Mouse (Mus musculus): ENCODE measurements around the gene Tes3-ps. TPM values are rescaled to one million over a fixed set of nuclear protein-coding genes. Genes with fewer than 3 reads are reported as not detected.

The Tes3-ps gene
- polyA plus RNA-seq, 1 experiment = 0.07 TPM

DNA sequence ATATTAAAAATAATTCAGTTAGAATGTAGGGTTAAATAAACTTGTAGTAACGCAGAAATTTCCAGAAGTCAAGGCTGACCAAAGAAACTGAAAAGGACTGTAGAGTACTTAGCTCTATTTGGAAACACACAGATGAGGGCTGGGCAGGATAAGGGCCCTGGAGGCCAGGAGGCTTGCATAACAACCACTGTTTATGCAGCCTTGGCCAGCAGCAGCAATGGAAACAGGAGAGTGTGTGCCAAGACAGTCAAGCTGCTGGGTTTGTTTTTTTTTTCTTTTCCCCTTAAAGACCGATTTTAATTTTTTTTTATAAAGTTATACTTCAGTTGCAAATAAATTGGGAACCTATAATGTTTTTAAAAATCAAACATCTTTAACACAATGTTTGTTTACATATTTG is 13.1 kb upstream of the Tes3-ps start:
- no peak for DNase-seq (ENCODE audit: low read depth, low spot score)
- WGBS = 51% methylated on average over 2 of the region's 2 CpGs

DNA sequence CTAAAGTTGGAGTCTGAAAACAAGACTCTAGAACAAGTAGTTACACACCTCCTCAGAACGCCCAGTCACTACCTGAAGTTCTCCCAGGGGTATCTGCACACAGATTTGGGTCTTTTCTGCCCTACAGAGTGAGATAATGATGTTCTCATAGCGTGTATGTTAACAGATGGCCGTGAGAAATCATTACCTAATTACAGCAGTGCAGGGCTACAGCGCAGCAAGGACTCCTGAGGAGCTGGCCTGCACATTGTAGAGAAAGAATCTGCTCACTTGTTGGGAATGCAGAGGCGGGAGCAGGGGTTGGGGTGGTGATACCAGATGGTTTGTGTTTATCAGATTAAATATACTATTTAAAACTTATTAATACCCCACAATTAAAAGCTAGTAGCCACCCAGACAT is 12.6 kb upstream of the Tes3-ps start:
- WGBS = 61% methylated on average over 5 of the region's 5 CpGs
- DNase-seq (ENCODE audit: low read depth, low spot score) = no peak

DNA sequence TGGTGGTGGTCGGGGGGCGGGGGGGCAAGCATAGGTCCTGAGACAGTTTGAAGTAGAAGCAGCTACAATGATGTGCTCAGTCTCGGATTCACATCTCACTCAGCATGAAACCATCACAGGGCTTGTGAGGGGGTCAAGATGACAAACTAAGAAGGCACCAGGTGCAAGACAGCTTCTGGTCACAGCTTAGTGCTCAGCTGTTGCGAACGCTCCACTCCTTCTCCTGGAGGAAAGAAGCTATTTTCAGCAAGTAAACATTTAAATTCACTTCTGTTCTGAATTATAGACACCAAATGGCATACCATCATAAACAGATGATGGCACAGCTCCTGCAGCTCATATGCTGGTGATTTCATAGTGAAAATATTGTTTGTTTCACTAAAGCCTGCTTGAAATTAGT is 7.7 kb upstream of the Tes3-ps start:
- 63% methylated on average over 5 of the region's 5 CpGs for WGBS
- no peak for DNase-seq (ENCODE audit: low read depth, low spot score)

DNA sequence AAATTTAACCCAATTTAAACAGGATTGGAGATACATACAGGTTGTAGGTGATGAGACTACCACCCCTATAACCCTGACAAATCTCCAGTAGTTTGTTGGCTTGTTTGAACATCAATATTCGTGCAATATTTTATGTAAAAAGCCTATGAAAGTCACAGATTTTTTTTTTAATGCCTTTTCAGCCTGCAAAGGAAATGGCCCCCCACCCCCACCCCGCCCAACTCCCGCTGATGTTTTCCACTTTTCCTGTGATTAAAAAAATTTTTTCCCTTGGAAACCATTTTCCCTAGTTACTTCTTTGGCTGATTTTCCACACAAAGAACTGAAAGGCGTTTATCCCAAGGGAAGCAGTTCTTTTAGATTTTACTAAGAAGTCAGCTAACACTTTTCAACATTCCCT is 11.4 kb downstream of the Tes3-ps start, which contains the start of gene Ecm2:
Ecm2 (plus strand) TSS at position 301 of the 400 bp plus-strand sequence.
- DNase-seq (ENCODE audit: low read depth, low spot score) = no peak
- 59% methylated on average over 4 of the region's 4 CpGs for WGBS

DNA sequence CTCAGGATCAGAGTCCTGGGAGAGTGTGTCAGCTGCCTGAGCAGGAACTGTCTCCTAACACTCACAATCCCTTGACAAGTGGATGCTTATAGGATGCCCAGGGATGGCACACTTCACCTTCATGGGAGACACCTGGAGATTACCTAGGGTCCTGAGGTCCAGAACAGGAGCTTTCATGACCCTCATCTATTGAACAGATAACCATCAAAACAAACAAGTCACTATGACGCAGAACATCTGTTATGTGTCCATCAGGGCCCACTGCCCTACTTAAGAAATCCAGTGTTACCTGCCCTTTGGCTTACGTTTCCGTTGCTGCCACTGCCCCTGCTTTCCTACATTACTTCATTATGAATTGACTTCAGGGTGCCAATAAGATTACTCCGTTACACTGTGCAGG is 12.7 kb downstream of the Tes3-ps start:
- 82% methylated on average over 4 of the region's 4 CpGs for WGBS
- no peak for DNase-seq (ENCODE audit: low read depth, low spot score)

DNA sequence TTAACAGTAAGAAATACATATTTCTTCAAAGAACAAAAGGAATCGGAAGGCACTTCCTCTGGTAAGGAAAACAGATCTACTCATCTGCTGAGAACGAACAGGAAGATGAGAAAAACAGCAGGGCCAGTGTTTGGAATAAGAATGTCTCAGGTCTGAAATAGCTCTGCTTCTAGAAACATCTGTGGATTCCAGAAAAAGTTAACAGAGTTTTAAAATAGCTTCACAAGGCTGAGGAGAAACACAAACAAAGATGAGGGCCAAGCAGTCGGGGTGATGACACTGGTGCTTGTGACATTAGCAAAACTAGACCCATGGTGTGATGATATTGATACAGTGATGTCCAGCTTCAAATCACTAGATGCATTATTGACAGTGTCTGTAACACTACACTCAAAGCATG is 14.1 kb downstream of the Tes3-ps start:
- DNase-seq (ENCODE audit: low read depth, low spot score) = no peak
- WGBS = 63% methylated on average over 3 of the region's 3 CpGs

DNA sequence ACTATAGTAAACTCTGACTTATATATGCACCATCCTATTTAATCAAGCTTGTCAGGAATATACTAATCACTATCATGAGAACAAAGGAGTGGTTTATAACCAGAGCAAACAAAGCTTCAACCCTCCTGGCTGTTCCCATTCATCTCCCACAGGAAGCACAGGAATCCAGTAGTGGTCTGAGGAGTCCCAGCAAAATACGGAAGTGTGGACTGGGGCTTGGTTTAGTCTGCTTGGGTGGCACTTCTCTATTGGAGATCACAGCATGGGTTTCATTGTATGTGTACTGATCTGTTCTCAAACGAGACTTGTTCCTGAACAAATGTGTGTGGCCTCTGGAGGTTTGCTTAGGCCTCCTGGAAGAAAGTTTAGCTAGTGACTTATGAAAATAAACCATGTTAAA is 25.6 kb downstream of the Tes3-ps start:
- WGBS = 35% methylated on average over 2 of the region's 2 CpGs
- no peak for DNase-seq (ENCODE audit: low read depth, low spot score)

DNA sequence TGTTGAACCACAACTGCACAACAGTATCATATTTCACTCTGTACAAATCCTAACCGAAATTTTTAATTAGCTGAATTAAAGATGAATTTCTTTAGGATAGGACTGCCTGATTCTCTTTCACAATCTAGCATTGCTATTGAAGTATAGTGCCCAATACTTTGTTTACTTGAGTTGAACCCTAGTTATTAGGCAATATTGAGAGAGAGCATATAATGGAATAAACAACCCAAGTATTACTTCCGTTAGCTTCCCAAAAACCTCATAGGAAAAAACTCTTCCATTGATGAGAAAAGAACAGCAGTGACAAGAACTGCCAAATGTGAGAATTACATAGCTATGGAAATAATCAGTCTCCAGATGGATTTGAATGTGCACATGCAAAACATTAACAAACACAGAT is 33.1 kb downstream of the Tes3-ps start:
- 80% methylated on average over 2 of the region's 2 CpGs for WGBS
- no peak for DNase-seq (ENCODE audit: low read depth, low spot score)

DNA sequence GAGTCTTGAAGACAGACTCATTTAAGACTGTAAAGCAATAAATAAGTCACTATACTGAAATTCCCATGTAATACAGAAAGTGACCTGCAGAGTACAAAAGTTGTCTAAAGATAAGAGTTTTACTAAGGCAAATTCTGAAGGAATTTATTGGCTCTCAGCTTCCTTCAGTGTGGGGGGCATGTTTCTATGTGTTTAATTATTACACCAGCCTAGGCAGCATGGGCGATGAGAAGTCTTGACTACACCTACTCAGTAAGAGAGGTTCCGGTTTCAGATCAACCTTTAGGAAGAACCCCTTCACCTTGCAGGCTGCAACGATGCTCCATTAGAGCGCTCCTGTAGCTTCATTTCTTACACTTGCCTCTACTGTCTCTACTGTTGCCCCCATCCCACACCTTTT is 37.5 kb downstream of the Tes3-ps start:
- DNase-seq (ENCODE audit: low read depth, low spot score) = no peak
- 83% methylated on average over 4 of the region's 4 CpGs for WGBS

DNA sequence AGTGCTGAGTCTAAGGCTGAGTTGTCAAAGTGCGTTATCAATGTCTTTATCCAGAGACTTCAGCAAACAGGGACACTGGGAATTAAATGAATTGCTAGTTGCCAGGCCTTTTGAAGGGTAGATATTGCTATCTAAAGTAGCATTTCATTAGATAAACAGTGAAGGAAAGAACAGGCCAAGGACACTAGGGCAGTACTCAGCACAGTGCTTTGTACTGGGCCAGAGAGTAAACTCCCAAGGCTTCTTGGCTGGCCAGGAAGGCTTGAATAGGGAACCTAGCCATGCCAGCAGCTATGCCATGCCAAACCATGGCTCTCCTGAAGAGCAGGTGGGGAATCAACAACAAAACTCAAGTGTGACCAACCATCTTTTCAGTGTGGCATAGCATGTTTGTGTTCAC is 43.8 kb downstream of the Tes3-ps start:
- 92% methylated on average over 1 of the region's 1 CpGs for WGBS
- DNase-seq (ENCODE audit: low read depth, low spot score) = no peak

DNA sequence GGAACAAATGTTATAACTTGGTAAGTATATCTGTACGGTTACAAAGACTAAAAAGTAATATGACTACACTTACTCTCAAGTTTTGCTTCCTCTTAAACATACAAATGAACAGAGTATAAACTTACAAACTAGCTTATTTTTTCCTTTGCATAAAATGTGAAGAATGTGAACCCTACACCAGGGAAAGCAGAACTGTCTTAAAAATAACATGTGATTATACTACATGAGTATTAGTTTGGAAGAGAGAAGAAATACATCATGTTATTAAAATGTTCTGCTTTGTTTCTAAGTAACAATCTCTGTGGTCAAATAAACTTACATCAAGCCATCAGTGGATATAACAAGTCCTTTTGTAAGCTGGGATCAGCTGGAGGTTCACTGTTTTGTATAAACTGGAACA is 45.6 kb downstream of the Tes3-ps start:
- no peak for DNase-seq (ENCODE audit: low read depth, low spot score)
- whole genome bisulfite sequencing = 69% methylated on average over 1 of the region's 1 CpGs

DNA sequence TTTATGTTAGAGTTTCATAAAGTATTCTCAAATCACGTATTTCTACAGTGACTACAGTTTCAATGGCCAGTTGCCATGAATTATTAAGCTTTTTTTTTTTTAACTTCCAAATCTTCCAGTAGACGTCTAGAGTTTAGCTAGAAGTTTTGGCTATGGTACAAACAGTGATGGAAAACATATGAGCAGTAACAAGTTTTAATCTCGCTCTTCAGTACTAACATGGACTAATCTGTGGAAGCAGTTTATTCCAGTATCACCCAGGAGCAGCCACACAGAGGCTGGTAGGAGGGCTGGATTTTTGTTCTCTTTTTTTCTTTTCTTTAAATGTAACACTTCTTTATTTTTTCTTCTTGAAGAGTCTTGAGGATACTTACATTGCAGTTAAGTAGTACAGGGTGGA is 51.2 kb downstream of the Tes3-ps start, which contains the start of gene Aspn:
Aspn (plus strand) TSS at position 165 of the 400 bp plus-strand sequence.
- 70% methylated on average over 3 of the region's 3 CpGs for WGBS

DNA sequence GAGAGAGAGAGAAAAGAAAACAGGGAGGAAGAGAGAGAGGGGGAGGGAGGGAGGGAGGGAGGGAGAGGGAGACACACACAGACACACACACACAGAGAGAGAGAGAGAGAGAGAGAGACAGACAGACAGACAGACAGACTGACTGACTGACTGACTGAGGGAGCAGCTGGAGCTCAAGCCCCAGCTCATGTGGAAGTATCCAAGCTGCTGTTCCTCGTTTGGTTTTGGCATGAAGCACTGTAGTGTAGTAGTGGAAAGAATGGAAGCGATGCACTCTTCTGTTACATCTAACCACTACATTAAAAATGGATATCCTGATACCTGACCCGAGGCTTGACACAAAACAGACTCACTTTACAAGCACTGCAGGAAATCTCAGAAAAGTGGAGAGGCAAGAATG is 52.5 kb downstream of the Tes3-ps start:
- DNase-seq (ENCODE audit: low read depth, low spot score) = no peak
- WGBS = 56% methylated on average over 3 of the region's 3 CpGs

More for the DNA sequence above, 51.2 kb downstream of the Tes3-ps start, which contains the start of gene Aspn:
- DNase-seq (ENCODE audit: low read depth, low spot score) = no peak

Other genes with a start within 250 kb of the Tes3-ps start
- gene Susd3, start 244.6 kb upstream of the Tes3-ps start, polyA plus RNA-seq (2012; rRNA removed) = 5.5 and 6.2 TPM in 2 replicates
- gene Fgd3, start 173.0 kb upstream of the Tes3-ps start, polyA plus RNA-seq (2012; rRNA removed) = 2.6 and 3.0 TPM in 2 replicates
- 6.4 and 9.4 TPM in 2 replicates for gene Bicd2, start 151.7 kb upstream of the Tes3-ps start, polyA plus RNA-seq (2012; rRNA removed)
- gene Ippk, start 72.1 kb upstream of the Tes3-ps start, polyA plus RNA-seq (2012; rRNA removed) = 7.7 and 8.1 TPM in 2 replicates
- gene Ecm2, start 11.5 kb downstream of the Tes3-ps start, polyA plus RNA-seq (2012; rRNA removed) = 0.67 and 0.71 TPM in 2 replicates
- gene Aspn, start 51.1 kb downstream of the Tes3-ps start, polyA plus RNA-seq (2012; rRNA removed) = 2.1 and 2.4 TPM in 2 replicates
- not detected in 2 replicates for gene Omd, start 89.1 kb downstream of the Tes3-ps start, polyA plus RNA-seq (2012; rRNA removed)
- 6.4 and 7.1 TPM in 2 replicates for gene Ogn, start 114.7 kb downstream of the Tes3-ps start, polyA plus RNA-seq (2012; rRNA removed)
- gene Cenpp, start 159.5 kb downstream of the Tes3-ps start, polyA plus RNA-seq (2012; rRNA removed) = 1.2 and 1.5 TPM in 2 replicates
- 0.84 and 1.4 TPM in 2 replicates for gene Nol8, start 159.8 kb downstream of the Tes3-ps start, polyA plus RNA-seq (2012; rRNA removed)
- 17.9 and 25.0 TPM in 2 replicates for gene Iars, start 188.8 kb downstream of the Tes3-ps start, polyA plus RNA-seq (2012; rRNA removed)